ENCODE assay signal across 18 mouse cellular contexts in the genomic region with DNA sequence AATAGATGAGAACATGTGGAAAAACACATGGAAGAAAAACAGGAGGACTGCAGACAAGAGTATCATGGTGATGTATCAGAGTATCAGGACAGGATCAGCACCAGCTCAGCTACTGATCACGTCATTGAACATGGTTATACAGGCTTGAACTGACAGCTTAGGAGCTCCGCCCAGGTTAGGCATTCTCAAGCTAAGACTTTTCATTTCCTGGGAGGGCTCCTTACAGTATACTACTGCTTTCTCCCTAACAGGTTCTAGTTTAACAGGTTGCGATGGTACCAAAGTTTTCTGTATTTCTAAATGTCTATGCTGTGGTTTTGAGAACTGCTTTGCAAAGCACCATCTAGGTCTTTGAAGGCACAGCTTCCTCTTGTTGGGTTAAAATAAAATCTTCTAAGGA. TPM values are rescaled to one million over a fixed set of nuclear protein-coding genes. Genes with fewer than 3 reads are reported as not detected.
DNase-seq lines count a peak whose midpoint lies in the region; ATAC-seq and TF ChIP-seq lines count a peak whose summit lies in the region.
"Had no signal": no experiment of that assay in that cellular context is flagged by ENCODE, and none has a peak within 500 bp of the region (broad histone marks: within the 10 kb centered on the region; RNA-seq: fewer than 3 reads in every experiment).

No protein-coding gene starts in this region.

- H3K27ac ChIP-seq in liver, postnatal 0 days (ENCODE audit: low read depth) = peak overlapping the region; percentile 49; the same call in 1 of the 2 replicates
- no peak overlapping the region for H3K27ac ChIP-seq in midbrain, embryonic 16.5 days (ENCODE audit: low read length)
- H3K27ac ChIP-seq: heart, embryonic 10.5 days; liver, embryonic 14.5 days; neural tube, embryonic 12.5 days had no signal

- H3K4me1 ChIP-seq in liver, postnatal 0 days (ENCODE audit: insufficient read depth) = 0 out of 2 replicates have a peak, but pooled peaks cover 2% of the 10 kb centered on the region
- H3K4me1 ChIP-seq in G1E (ENCODE audit: insufficient read depth, low read depth, low read length) = peaks cover 3% of the 10 kb centered on the region; the same call in 1 of the 2 replicates
- H3K4me1 ChIP-seq in midbrain, embryonic 16.5 days (ENCODE audit: control insufficient read depth, insufficient read depth, low read length) = no peaks in the 10 kb centered on the region
- H3K4me1 ChIP-seq: heart, embryonic 10.5 days; neural tube, embryonic 12.5 days had no signal

- H3K4me2 ChIP-seq in liver, postnatal 0 days (ENCODE audit: low read depth, low read length) = no peak overlapping the region
- H3K4me2 ChIP-seq in midbrain, embryonic 16.5 days (ENCODE audit: low read length) = no peak overlapping the region
- H3K4me2 ChIP-seq: neural tube, embryonic 12.5 days had no signal

- 39% methylated on average over 3 of the region's 3 CpGs for WGBS in liver, postnatal 0 days (ENCODE audit: insufficient replicate concordance)
- 80% methylated on average over 3 of the region's 3 CpGs for WGBS in midbrain, embryonic 16.5 days

- TF ChIP-seq EP300 in liver, postnatal 0 days (IDR thresholded peaks at IDR 0.05; ENCODE audit: low read depth) = no peak

- DNase-seq in liver, postnatal 0 days = no peak
- DNase-seq in liver (no peak), G1E (ENCODE audit: low spot score) (no peak)
- peak; percentile 31 for DNase-seq in thymus, postnatal 10 days (ENCODE audit: low spot score in 2 of 2)
- DNase-seq in adrenal gland, adult 8-10 months = no peak
- DNase-seq in gastrocnemius, adult 8-10 months (ENCODE audit: low spot score in 2 of 2) = no peak
- DNase-seq: adrenal gland, postnatal 36 days; cerebellum, adult 18-20 months; heart, postnatal 4 days; spleen, adult 18-20 months had no signal

- no peak for ATAC-seq in liver, postnatal 0 days
- peak; percentile 52 for ATAC-seq in G1E (ENCODE audit: extremely low read depth, insufficient number of reproducible peaks, low FRiP score, poor library complexity, severe bottlenecking)
- ATAC-seq in inflammation-experienced regulatory T-cells, adult 6 months = peak; percentile 89
- ATAC-seq in midbrain, embryonic 16.5 days = no peak

- H3K27me3 ChIP-seq in liver, postnatal 0 days (ENCODE audit: insufficient read depth, low read length) = no peaks in the 10 kb centered on the region
- H3K27me3 ChIP-seq in G1E (ENCODE audit: insufficient read depth, low read length) = no peaks in the 10 kb centered on the region
- H3K27me3 ChIP-seq in midbrain, embryonic 16.5 days (ENCODE audit: control insufficient read depth, insufficient read depth, low read depth, low read length) = no peaks in the 10 kb centered on the region
- H3K27me3 ChIP-seq: neural tube, embryonic 12.5 days had no signal

- no peak overlapping the region for H3K4me3 ChIP-seq in liver, postnatal 0 days (ENCODE audit: low read depth, low read length)
- H3K4me3 ChIP-seq in G1E (ENCODE audit: low read depth, low read length) = no peak overlapping the region
- no peak overlapping the region for H3K4me3 ChIP-seq in midbrain, embryonic 16.5 days (ENCODE audit: low read depth, low read length)
- H3K4me3 ChIP-seq: erythroblast, embryonic 14.5 days; heart, embryonic 10.5 days; neural tube, embryonic 12.5 days had no signal

- no peak overlapping the region for H3K9ac ChIP-seq in liver, postnatal 0 days (replicated peaks)
- H3K9ac ChIP-seq in midbrain, embryonic 16.5 days (ENCODE audit: low read depth, low read length) = no peak overlapping the region
- H3K9ac ChIP-seq: liver, embryonic 14.5 days; neural tube, embryonic 12.5 days had no signal

- H3K36me3 ChIP-seq in liver, postnatal 0 days (replicated peaks; ENCODE audit: insufficient read depth, low read length) = no peaks in the 10 kb centered on the region
- no peaks in the 10 kb centered on the region for H3K36me3 ChIP-seq in G1E (replicated peaks)
- H3K36me3 ChIP-seq in midbrain, embryonic 16.5 days (ENCODE audit: control insufficient read depth, insufficient read depth, low read length) = no peaks in the 10 kb centered on the region
- H3K36me3 ChIP-seq: heart, embryonic 10.5 days; neural tube, embryonic 12.5 days had no signal

- no peaks in the 10 kb centered on the region for H3K9me3 ChIP-seq in liver, postnatal 0 days (ENCODE audit: low read length)
- no peaks in the 10 kb centered on the region for H3K9me3 ChIP-seq in G1E (replicated peaks)
- H3K9me3 ChIP-seq in midbrain, embryonic 16.5 days (replicated peaks; ENCODE audit: control insufficient read depth, low read length, poor library complexity, severe bottlenecking) = no peaks in the 10 kb centered on the region
- H3K9me3 ChIP-seq: heart, embryonic 10.5 days; neural tube, embryonic 12.5 days had no signal

- no peak for TF ChIP-seq CTCF in liver, postnatal 0 days (IDR thresholded peaks at IDR 0.05; ENCODE audit: low read depth)
- TF ChIP-seq CTCF in G1E (IDR thresholded peaks at IDR 0.05; ENCODE audit: low read depth, low read length) = no peak

RNA-seq across cellular contexts. Expression of a gene that starts 35.2 kb away (rescaled TPM):
- not detected in 2 replicates for polyA plus RNA-seq in liver, postnatal 0 days (2015; fragmentation: Nextera tagmentation; extraction: Ambion mirVana)
- total RNA-seq in G1E (2014; fragmentation: Nextera tagmentation) = not detected in 2 replicates
- 0.16 TPM in 1 of 2 replicates, not detected in the other for total RNA-seq in G1E (2017)
- polyA plus RNA-seq in G1E (2012) = not detected in 2 replicates
- polyA plus RNA-seq in inflammation-experienced regulatory T-cells, adult 6 months (2017; shearing (Covaris generic)) = under 1 TPM in 2 of 3 experiments, not detected in 1; 0.46 to 0.95 TPM
- not detected in 2 replicates for polyA plus RNA-seq in midbrain, embryonic 16.5 days (2015; fragmentation: Nextera tagmentation; extraction: Ambion mirVana)
- total RNA-seq in adrenal gland, adult 8-10 months (2022) = 100 to 1,000 TPM; 199 to 471 (median 253) TPM
- 10 to 100 TPM in 3 of 4 experiments, 1 to 10 TPM in 1; 2.3 to 45.4 (median 17.8) TPM for total RNA-seq in gastrocnemius, adult 8-10 months (2022)
- total RNA-seq: left cerebral cortex, postnatal 36 days had no signal
- polyA plus RNA-seq: erythroblast, embryonic 14.5 days; kidney, embryonic 14.5 days; liver, embryonic 14.5 days; neural tube, embryonic 12.5 days had no signal

RNA-seq across cellular contexts. Expression of a gene that starts 43.1 kb away (rescaled TPM):
- polyA plus RNA-seq in liver, postnatal 0 days (2015; fragmentation: Nextera tagmentation; extraction: Ambion mirVana) = 17.1 and 17.3 TPM in 2 replicates
- 3.0 and 4.1 TPM in 2 replicates for total RNA-seq in G1E (2014; fragmentation: Nextera tagmentation)
- 4.0 and 6.8 TPM in 2 replicates for total RNA-seq in G1E (2017)
- 0.12 and 0.24 TPM in 2 replicates for polyA plus RNA-seq in G1E (2012)
- 10 to 100 TPM; 24.7 to 67.7 (median 66.3) TPM for polyA plus RNA-seq in inflammation-experienced regulatory T-cells, adult 6 months (2017; shearing (Covaris generic))
- 19.3 and 28.5 TPM in 2 replicates for polyA plus RNA-seq in midbrain, embryonic 16.5 days (2015; fragmentation: Nextera tagmentation; extraction: Ambion mirVana)
- total RNA-seq in adrenal gland, adult 8-10 months (2022) = 10 to 100 TPM; 36.7 to 55.6 (median 44.3) TPM
- 1 to 10 TPM; 1.6 to 4.1 (median 3.4) TPM for total RNA-seq in gastrocnemius, adult 8-10 months (2022)
- polyA plus RNA-seq: erythroblast, embryonic 14.5 days had no signal

RNA-seq across cellular contexts. Expression of a gene that starts 54.0 kb away (rescaled TPM):
- polyA plus RNA-seq in liver, postnatal 0 days (2015; fragmentation: Nextera tagmentation; extraction: Ambion mirVana) = 54.3 and 59.4 TPM in 2 replicates
- 181 and 229 TPM in 2 replicates for total RNA-seq in G1E (2014; fragmentation: Nextera tagmentation)
- total RNA-seq in G1E (2017) = 87.3 and 90.1 TPM in 2 replicates
- polyA plus RNA-seq in G1E (2012) = 29.7 and 49.2 TPM in 2 replicates
- 100 to 1,000 TPM in 1 of 3 experiments, 10 to 100 TPM in 2; 34.3 to 110 (median 50.4) TPM for polyA plus RNA-seq in inflammation-experienced regulatory T-cells, adult 6 months (2017; shearing (Covaris generic))
- polyA plus RNA-seq in midbrain, embryonic 16.5 days (2015; fragmentation: Nextera tagmentation; extraction: Ambion mirVana) = 36.0 and 37.1 TPM in 2 replicates
- total RNA-seq in adrenal gland, adult 8-10 months (2022) = 10 to 100 TPM in 1 of 4 experiments, 1 to 10 TPM in 3; 7.1 to 10.8 (median 9.2) TPM
- total RNA-seq in gastrocnemius, adult 8-10 months (2022) = 10 to 100 TPM in 2 of 4 experiments, 1 to 10 TPM in 2; 8.4 to 12.7 (median 9.9) TPM

Comparison
In these comparisons a context has a peak if more than half of its experiments do, and no peak if none do; other contexts are left out.
1. ATAC-seq: peak in G1E (single experiment) and inflammation-experienced regulatory T-cells, adult 6 months (single experiment); none in liver, postnatal 0 days (single experiment) and midbrain, embryonic 16.5 days (single experiment).
2. DNase-seq: peak in thymus, postnatal 10 days (2 of 2); none in liver, postnatal 0 days (single experiment), liver (single experiment), G1E (single experiment), adrenal gland, adult 8-10 months (single experiment) and gastrocnemius, adult 8-10 months (0 of 2).
3. RNA of a gene that starts 43.1 kb away (polyA plus RNA-seq): 24.7 to 67.7 TPM in inflammation-experienced regulatory T-cells, adult 6 months, 19.3 to 28.5 TPM in midbrain, embryonic 16.5 days and 17.1 to 17.3 TPM in liver, postnatal 0 days; 0.12 to 0.24 TPM in G1E; every median in the first group is over 10 times any median in the second.